Mouse (Mus musculus): ENCODE measurements around the gene Cdh8.

- TF ChIP-seq POLR2A (IDR thresholded peaks at IDR 0.05; ENCODE audit: insufficient read depth, low read depth, low read length) (no peak), CTCF (IDR thresholded peaks at IDR 0.05; ENCODE audit: insufficient read depth, low read depth, low read length) (no peak)
Observed at GRCm38 (mm10) chr8:99353923-99354322, 62.3 kb downstream of the Cdh8 start.
